Mouse (Mus musculus) right cerebral cortex, adult 2 months (tissue): ENCODE data around the gene Tbx3.

ENCODE experiments used
- DNase-seq, 2 experiments: peaks; one replicate each; pipeline ENCODE4 v3.0.0; 2021 to 2022; ENCODE audit warnings: low spot score in 2 of 2

The Tbx3 gene

GRCm38 (mm10) chr5:119679614-119680328 is 9.3 kb downstream of the Tbx3 start:
- no peak for DNase-seq

GRCm38 (mm10) chr5:119680329-119681010 is 10.0 kb downstream of the Tbx3 start:
- DNase-seq: no peak

- no peak for DNase-seq
Measured at GRCm38 (mm10) chr5:119681011-119681832, 10.8 kb downstream of the Tbx3 start.

GRCm38 (mm10) chr5:119681833-119682210 is 11.4 kb downstream of the Tbx3 start:
- no peak for DNase-seq

- no peak for DNase-seq
Measured at GRCm38 (mm10) chr5:119682646-119683515, 12.4 kb downstream of the Tbx3 start.

GRCm38 (mm10) chr5:119683861-119684260 is 13.4 kb downstream of the Tbx3 start:
- DNase-seq: no peak

GRCm38 (mm10) chr5:119684701-119685391 is 14.4 kb downstream of the Tbx3 start:
- DNase-seq: peak in 1 of 2 experiments; percentile 10

GRCm38 (mm10) chr5:119685446-119686198 is 15.2 kb downstream of the Tbx3 start:
- DNase-seq: peak in 1 of 2 experiments; percentile 7

GRCm38 (mm10) chr5:119686199-119686964 is 15.9 kb downstream of the Tbx3 start:
- DNase-seq: no peak

- no peak for DNase-seq
Measured at GRCm38 (mm10) chr5:119687005-119687855, 16.8 kb downstream of the Tbx3 start.

- no peak for DNase-seq
Measured at GRCm38 (mm10) chr5:119687856-119688206, 17.4 kb downstream of the Tbx3 start.

- no peak for DNase-seq
Measured at GRCm38 (mm10) chr5:119688306-119688705, 17.8 kb downstream of the Tbx3 start.

- DNase-seq: no peak
Measured at GRCm38 (mm10) chr5:119688914-119689420, 18.5 kb downstream of the Tbx3 start.

GRCm38 (mm10) chr5:119689501-119689900 is 19.0 kb downstream of the Tbx3 start:
- no peak for DNase-seq

- DNase-seq: peak; percentile 82 to 88
Measured at GRCm38 (mm10) chr5:119691075-119691474, 20.6 kb downstream of the Tbx3 start.

- DNase-seq: no peak
Measured at GRCm38 (mm10) chr5:119692425-119692824, 22.0 kb downstream of the Tbx3 start.

- no peak for DNase-seq
Measured at GRCm38 (mm10) chr5:119694914-119695313, 24.4 kb downstream of the Tbx3 start.

- DNase-seq: no peak
Measured at GRCm38 (mm10) chr5:119703031-119703430, 32.6 kb downstream of the Tbx3 start.
